Mouse (Mus musculus): ENCODE measurements around the gene Vmn1r86.
"Not testable (repeated sequence)": the region's sequence is repeated elsewhere in the genome, so short reads cannot be mapped to it uniquely, and the experiment has no call there.

Gene Vmn1r86

DNA sequence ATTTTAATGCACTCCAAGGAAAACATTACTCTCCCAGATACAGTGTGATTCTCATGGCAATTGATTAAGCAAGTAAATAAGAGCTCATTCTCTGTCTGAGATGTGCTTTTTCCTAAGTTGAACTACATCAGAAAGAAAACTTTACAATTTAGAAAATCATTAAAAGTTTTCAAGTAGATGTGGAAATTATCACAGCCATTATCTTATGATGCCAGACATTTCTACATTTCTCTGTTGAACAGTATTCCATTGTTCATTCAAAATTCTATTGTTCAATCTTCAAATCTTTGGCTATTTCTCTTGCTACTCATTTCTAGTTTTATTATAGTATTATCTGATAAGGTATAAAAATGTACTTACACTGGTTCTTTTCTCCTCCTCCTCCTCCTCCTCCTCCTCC is at the start of gene Vmn1r86:
Vmn1r86 (minus strand) TSS at position 101 of the 400 bp plus-strand sequence.
- DNase-seq (ENCODE audit: low spot score), result no peak

- DNase-seq (ENCODE audit: low spot score), result no peak
Measured at GRCm38 (mm10) chr7:13159268-13159667, 39.6 kb upstream of the Vmn1r86 start, which contains the start of gene Vmn1r88. Gene Vmn1r88 (plus strand): TSS chr7:13159568.

- no peak for DNase-seq (ENCODE audit: low spot score)
Measured at GRCm38 (mm10) chr7:13140057-13140456, 20.3 kb upstream of the Vmn1r86 start, which contains the start of gene Vmn1r87. Gene Vmn1r87 (minus strand): TSS chr7:13140157.

DNA sequence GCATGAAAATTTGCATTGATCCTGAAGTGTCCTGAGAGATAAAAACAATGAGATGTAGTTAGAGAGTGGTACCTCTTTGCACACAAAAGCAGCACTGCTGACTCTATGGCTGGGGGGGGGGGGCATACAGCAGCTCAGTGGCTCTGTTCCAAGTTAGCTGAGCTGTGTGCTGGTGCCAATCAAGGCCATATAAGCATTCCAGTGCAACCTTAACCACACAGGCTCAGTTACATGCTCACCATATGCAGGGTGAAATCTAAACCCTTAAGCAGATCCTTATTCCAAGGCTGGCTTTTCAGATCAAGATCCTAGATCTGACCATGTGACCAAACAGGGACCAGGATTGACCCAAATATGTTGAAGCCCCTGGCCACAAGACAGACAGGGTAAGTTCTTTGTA is 17.6 kb upstream of the Vmn1r86 start:
- no peak for DNase-seq (ENCODE audit: low spot score)

DNA sequence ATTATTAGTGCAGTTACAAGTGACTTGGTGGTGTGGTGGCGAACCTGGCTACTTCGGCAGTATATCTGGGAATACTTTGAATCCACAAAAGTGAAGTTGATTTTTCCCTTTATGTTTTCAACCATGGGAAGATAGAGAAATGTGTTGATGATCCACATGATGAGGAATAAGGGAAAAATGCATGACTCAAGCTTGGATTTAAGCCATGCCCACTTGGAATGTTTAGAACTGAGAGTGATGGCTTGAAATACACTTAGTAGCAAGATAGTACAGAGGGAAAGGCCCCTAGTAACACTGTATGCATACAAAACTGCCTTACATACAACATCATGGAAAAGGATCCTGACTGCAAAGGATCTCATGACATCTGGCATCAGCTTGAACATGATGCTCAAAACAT is 12.1 kb upstream of the Vmn1r86 start:
- DNase-seq (ENCODE audit: low spot score), result no peak

- DNase-seq (ENCODE audit: low spot score), result not testable (repeated sequence)
Measured at GRCm38 (mm10) chr7:13123554-13124153, 3.9 kb upstream of the Vmn1r86 start.

GRCm38 (mm10) chr7:13095073-13095472 is 24.6 kb downstream of the Vmn1r86 start, which contains the start of gene Vmn1r85:
Gene Vmn1r85 (minus strand): TSS chr7:13095173.
- no peak for DNase-seq (ENCODE audit: low spot score)

DNA sequence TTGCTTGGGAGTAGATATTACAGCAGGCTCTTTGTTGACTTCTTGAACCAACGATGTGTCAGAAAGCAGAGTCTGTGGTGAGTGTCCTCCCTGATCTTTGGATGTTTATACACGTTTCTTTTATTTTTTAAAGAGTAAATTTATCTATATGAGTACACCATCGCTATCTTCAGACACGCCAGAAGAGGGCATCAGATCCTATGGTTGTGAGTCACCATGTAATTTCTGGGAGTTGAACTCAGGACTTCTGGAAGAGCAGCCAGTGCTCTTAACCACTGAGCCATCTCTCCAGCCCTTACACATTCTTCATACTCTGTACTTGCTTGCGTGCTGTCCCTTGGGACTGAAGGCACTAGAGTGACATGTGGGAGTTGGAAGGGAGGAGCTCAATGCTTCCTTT is 47.4 kb downstream of the Vmn1r86 start:
- no peak for DNase-seq (ENCODE audit: low spot score)

DNA sequence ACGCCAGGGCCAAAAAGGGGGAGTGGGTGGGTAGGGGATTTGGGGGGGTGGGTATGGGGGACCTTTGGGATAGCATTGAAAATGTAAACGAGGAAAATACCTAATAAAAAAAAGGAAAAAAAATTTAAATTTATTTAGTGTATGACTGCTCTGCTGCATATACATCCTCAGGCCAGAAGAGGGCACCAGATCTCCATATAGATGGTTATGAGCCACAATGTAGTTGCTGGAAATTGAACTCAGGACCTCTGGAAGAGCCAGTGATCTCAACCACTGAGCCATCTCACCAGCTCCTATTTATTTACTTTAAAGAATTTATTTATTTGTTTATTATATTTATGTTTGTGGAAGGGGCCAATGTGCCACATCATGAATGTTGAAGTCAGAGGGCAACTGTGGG is 56.3 kb downstream of the Vmn1r86 start:
- DNase-seq (ENCODE audit: low spot score), result not testable (repeated sequence)

GRCm38 (mm10) chr7:13059536-13059935 is 60.2 kb downstream of the Vmn1r86 start:
- no peak for DNase-seq (ENCODE audit: low spot score)

DNA sequence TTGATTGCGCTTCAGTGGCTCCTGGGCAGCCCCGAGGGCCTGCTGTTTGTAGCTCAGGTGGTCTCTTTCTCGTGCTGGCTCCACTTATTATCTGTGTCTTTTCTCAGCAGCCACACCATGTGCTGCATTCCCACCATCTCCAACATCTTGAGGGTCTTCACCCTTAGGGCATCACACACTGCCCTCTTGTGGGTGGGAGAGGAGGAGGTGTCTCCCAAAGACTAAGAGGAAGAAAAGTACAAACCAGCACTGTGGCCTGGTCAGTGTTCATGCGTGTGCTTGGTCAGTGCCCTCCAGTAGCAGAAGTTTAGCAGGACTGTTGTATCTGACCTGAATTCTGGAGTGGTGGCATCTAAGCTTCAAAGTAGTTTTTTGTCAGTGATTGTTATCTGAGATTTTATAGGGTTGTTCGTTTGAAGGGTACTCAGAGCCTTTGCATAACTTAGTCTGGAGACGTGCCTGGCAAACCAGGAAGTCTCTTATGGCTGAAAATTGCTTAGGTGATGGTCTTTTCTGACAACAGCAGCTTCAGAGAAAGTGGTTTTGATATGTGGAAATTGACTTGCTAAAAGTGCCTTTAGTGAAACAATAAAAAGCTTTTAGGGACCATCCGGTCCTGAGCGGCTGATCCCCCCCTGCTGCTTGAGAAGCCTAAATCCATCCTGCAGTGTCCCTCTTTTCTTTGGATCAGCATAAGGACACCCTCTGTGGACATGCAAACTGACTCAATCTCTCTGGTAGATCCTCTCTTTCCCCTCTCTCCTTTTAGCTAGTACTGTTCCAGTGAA is 62.6 kb downstream of the Vmn1r86 start:
- DNase-seq (ENCODE audit: low spot score), result no peak

DNA sequence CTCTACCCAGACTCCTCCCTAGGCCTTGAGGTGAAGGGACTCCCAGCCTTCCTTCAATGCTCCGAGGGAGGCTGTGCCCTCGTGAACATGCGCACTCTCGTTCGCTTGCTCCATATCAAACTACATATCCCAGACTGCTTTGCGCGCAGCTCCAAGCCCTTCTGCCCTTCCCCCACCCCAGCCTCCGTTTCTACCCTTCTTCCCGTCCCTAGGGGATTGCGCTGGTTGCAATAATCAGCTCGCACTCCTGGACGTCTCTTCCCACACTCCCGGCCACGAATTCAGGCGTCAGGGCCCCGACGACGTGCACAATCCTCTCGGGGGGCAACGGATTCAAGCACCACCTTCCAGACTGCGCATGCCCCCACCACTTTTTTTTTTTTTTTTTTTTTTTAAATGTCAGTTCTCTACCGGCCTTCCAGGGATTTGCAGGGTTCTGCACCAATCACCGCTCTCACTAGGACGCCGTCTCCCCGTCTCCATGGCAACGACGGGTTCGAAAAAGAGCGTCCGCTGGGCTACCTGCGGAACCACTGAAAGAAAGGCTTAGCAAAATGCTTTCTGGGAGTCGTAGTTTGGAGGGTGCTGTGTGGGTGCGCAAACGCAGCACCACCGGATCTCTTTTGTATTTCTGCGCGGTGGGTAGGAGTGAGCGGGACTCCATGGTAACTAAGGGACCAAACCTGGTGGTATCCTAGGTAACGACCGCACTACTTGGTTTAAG is 65.3 kb downstream of the Vmn1r86 start, which contains the start of gene Mzf1:
Mzf1 (minus strand) TSS at position 478 of the 724 bp plus-strand sequence.
- DNase-seq (ENCODE audit: low spot score), result peak; percentile 96

DNA sequence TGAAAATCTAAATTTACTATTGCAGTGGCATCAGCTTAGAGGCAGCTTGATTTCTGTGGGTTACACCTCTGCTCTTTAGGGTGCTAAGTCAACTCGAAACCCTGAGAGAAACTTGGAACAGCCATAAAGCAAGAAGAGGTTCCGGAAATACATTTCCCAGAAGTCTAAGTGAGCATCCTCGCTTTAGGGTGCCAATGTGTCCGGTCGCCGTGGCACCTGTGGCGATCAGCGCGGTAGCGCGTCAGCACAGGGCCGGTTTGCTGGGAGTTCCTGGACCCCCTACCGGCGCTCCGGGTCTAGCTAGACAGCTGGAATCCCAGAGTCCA is 65.8 kb downstream of the Vmn1r86 start:
- no peak for DNase-seq (ENCODE audit: low spot score)

DNA sequence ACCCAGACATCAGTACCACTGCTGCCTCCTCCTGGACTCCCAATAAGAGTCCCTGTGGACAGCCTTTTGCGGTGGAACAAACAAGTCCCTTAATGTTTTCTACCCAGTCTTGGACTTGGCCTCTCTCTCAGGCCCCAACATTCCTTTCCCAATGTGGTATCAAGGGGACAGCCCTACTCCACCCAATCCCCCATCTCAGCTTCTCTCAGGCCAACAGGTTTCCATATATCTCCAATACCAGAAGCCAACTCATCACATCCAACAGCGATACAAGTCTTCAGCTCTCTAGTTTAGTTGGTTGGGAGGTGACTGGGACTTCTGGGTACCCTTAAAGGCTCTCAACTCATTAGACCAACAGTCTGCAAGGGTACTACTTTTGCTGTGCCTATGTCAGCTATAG is 66.2 kb downstream of the Vmn1r86 start:
- DNase-seq (ENCODE audit: low spot score), result no peak

DNA sequence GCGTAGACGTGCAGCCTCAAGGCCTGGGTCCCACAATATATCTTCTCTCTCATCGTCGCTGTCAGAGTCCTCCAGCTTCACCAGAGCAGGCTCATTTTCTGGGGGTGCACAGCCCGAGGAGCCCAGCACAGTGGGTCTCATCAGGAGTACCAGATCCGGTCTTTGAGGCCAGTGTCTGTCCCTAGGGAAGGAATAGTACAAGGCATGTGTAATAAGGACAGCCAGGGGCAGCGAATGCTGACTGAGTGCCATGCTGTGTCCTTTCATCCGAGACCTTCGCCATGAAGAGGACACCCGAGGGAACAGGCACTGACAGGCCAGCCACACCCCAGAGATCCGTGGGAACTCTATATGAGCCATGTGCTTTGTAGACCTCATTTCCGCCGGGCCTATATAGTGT is 66.7 kb downstream of the Vmn1r86 start:
- DNase-seq (ENCODE audit: low spot score), result no peak

Measured in lung, postnatal 25 days (tissue).